Mouse (Mus musculus): ENCODE data around the gene Ccdc183. TPM values are rescaled to one million over a fixed set of nuclear protein-coding genes. Genes with fewer than 3 reads are reported as not detected.

Ccdc183 gene
- 0.13 TPM in 1 of 2 replicates, not detected in the other for polyA plus RNA-seq (2016; fragmentation: Nextera tagmentation; extraction: Ambion mirVana)

DNA sequence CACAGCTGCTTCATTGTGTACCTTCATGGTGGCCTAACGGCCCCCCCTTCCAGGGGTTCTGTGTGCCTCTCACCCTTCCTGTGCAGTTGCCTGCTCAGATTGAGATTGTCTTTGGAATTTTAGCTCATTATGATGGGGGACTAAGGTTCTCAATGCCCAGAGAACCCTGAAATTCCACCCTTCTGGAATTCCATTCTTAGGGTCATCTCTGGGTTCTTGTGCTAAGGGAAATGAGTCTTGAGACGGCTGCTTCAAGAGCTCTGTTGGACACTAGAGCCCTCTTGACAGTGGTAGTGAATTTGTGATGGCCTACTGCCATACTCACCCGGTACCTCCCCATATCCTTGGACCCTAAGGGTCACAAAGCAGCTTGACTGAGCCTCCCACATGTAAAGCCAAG is at the start of gene Ccdc183:
Gene Ccdc183, minus strand, starts transcription at position 101 of the 400 bp plus-strand sequence.
- H3K4me1 ChIP-seq = peaks cover 21% of the 10 kb centered on the region
- no peak within 1 kb of the TSS for H3K27ac ChIP-seq
- no peak within 1 kb of the TSS for H3K4me3 ChIP-seq
- H3K36me3 ChIP-seq = no peaks in the 10 kb centered on the region
- H3K9me3 ChIP-seq (replicated peaks) = no peaks in the 10 kb centered on the region
- H3K27me3 ChIP-seq (ENCODE audit: low read depth, poor library complexity, severe bottlenecking) = peaks cover 65% of the 10 kb centered on the region
- WGBS = 76% methylated on average over 3 of the region's 3 CpGs
- DNase-seq (ENCODE audit: low spot score) = no peak

DNA sequence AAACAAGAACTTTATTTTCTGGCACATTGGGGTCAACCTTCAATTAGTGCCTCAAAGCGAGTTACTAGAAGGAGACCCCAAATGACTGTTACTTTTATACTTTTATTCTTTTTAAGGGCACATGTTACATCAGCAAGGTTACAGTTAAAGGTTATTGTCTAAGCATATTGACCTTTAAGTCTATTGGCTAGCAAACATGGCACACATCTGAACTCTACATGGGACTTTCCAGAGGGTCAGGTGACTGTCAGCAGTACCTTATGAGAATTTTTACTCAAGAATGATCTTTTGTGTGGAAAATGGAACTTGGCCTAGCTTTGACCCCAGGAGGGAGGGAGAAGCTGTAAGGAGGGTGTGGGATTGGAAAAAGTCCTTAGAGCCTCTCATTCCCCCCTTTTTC is 49.0 kb upstream of the Ccdc183 start:
- Histone ChIP-seq H3K27ac (no peak overlapping the region), H3K36me3 (no peaks in the 10 kb centered on the region), H3K4me1 (no peaks in the 10 kb centered on the region), H3K4me3 (no peak overlapping the region), H3K9me3 (replicated peaks) (no peaks in the 10 kb centered on the region), H3K27me3 (ENCODE audit: low read depth, poor library complexity, severe bottlenecking) (no peaks in the 10 kb centered on the region)
- 72% methylated on average over 1 of the region's 1 CpGs for WGBS
- DNase-seq (ENCODE audit: low spot score) = no peak

- Histone ChIP-seq H3K27ac (no peak overlapping the region), H3K36me3 (no peaks in the 10 kb centered on the region), H3K9me3 (replicated peaks) (no peaks in the 10 kb centered on the region), H3K27me3 (ENCODE audit: low read depth, poor library complexity, severe bottlenecking) (no peaks in the 10 kb centered on the region), H3K4me3 (no peak overlapping the region), H3K4me1 (no peaks in the 10 kb centered on the region)
- DNase-seq (ENCODE audit: low spot score) = no peak
- 72% methylated on average over 5 of the region's 5 CpGs for WGBS
Observed at GRCm38 (mm10) chr2:25664125-25664524, 46.6 kb upstream of the Ccdc183 start.

GRCm38 (mm10) chr2:25663511-25663910 is 46.0 kb upstream of the Ccdc183 start:
- no peaks in the 10 kb centered on the region for H3K27me3 ChIP-seq (ENCODE audit: low read depth, poor library complexity, severe bottlenecking)
- DNase-seq (ENCODE audit: low spot score) = peak; percentile 60
- H3K9me3 ChIP-seq (replicated peaks) = no peaks in the 10 kb centered on the region
- 69% methylated on average over 1 of the region's 1 CpGs for WGBS
- no peaks in the 10 kb centered on the region for H3K36me3 ChIP-seq
- H3K27ac ChIP-seq = no peak overlapping the region
- H3K4me3 ChIP-seq = no peak overlapping the region
- no peaks in the 10 kb centered on the region for H3K4me1 ChIP-seq

GRCm38 (mm10) chr2:25661245-25661970 is 43.9 kb upstream of the Ccdc183 start:
- Histone ChIP-seq H3K27ac (no peak overlapping the region), H3K27me3 (ENCODE audit: low read depth, poor library complexity, severe bottlenecking) (no peaks in the 10 kb centered on the region), H3K4me3 (no peak overlapping the region), H3K9me3 (replicated peaks) (no peaks in the 10 kb centered on the region), H3K4me1 (no peaks in the 10 kb centered on the region), H3K36me3 (no peaks in the 10 kb centered on the region)
- 84% methylated on average over 6 of the region's 6 CpGs for WGBS
- no peak for DNase-seq (ENCODE audit: low spot score)

DNA sequence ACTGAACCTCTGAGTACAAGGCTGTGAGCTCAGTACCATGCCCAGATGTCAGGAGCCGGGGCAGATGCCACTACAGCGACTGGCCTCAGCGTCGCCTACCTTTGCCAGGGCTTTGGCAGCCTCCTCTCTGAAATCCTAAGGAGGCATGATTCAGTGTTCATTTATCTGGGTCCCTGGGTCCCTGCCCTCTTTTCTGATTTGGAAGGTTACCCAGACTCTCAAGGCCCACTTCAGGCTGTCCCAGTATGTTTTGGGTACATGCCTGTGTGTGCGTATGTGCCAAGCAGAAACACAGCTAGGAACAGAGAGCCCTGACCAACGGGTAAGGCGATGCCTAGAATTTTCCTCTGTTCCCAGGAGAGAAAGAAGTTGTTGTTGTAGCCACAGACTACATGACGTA is 42.8 kb upstream of the Ccdc183 start:
- 91% methylated on average over 8 of the region's 8 CpGs for WGBS
- no peaks in the 10 kb centered on the region for H3K27me3 ChIP-seq (ENCODE audit: low read depth, poor library complexity, severe bottlenecking)
- H3K4me3 ChIP-seq = no peak overlapping the region
- DNase-seq (ENCODE audit: low spot score) = no peak
- no peaks in the 10 kb centered on the region for H3K9me3 ChIP-seq (replicated peaks)
- H3K27ac ChIP-seq = no peak overlapping the region
- H3K4me1 ChIP-seq = no peaks in the 10 kb centered on the region
- no peaks in the 10 kb centered on the region for H3K36me3 ChIP-seq

GRCm38 (mm10) chr2:25657652-25658051 is 40.2 kb upstream of the Ccdc183 start, which contains the start of gene Lcn5:
Gene Lcn5 (plus strand): TSS chr2:25657952.
- Histone ChIP-seq H3K27ac (no peak within 1 kb of the TSS), H3K9me3 (replicated peaks) (no peaks in the 10 kb centered on the region), H3K4me3 (no peak within 1 kb of the TSS), H3K27me3 (ENCODE audit: low read depth, poor library complexity, severe bottlenecking) (no peaks in the 10 kb centered on the region), H3K36me3 (no peaks in the 10 kb centered on the region), H3K4me1 (no peaks in the 10 kb centered on the region)
- no peak for DNase-seq (ENCODE audit: low spot score)

- WGBS = 89% methylated on average over 4 of the region's 4 CpGs
Observed at GRCm38 (mm10) chr2:25657246-25657645, 39.8 kb upstream of the Ccdc183 start.

DNA sequence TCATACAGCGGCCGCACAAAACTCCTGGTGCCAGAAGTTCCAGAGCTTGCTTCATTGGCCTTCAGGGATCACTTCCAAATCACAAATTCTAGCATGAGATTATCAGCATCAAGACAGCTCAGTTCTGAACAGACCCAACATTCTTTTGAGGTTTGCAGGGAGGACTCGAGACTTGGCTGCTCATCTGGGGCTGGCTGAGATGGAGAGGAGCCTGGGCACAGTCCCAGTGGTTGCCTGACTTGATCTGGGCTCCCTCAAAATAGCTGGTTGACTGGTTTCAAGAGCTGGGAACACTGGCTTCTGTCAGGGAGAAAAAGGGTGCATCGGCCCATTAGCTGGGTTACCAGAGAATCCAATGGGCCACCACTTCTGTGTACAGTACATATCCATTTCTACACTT is 39.2 kb upstream of the Ccdc183 start:
- no peak overlapping the region for H3K27ac ChIP-seq
- no peak for DNase-seq (ENCODE audit: low spot score)
- H3K4me3 ChIP-seq = no peak overlapping the region
- H3K4me1 ChIP-seq = no peaks in the 10 kb centered on the region
- WGBS = 81% methylated on average over 4 of the region's 4 CpGs
- no peaks in the 10 kb centered on the region for H3K27me3 ChIP-seq (ENCODE audit: low read depth, poor library complexity, severe bottlenecking)
- H3K36me3 ChIP-seq = no peaks in the 10 kb centered on the region
- no peaks in the 10 kb centered on the region for H3K9me3 ChIP-seq (replicated peaks)

More at GRCm38 (mm10) chr2:25657246-25657645, 39.8 kb upstream of the Ccdc183 start:
- no peaks in the 10 kb centered on the region for H3K27me3 ChIP-seq (ENCODE audit: low read depth, poor library complexity, severe bottlenecking)
- no peak overlapping the region for H3K27ac ChIP-seq
- no peak overlapping the region for H3K4me3 ChIP-seq
- H3K4me1 ChIP-seq = no peaks in the 10 kb centered on the region
- no peaks in the 10 kb centered on the region for H3K9me3 ChIP-seq (replicated peaks)
- no peak for DNase-seq (ENCODE audit: low spot score)
- H3K36me3 ChIP-seq = no peaks in the 10 kb centered on the region

DNA sequence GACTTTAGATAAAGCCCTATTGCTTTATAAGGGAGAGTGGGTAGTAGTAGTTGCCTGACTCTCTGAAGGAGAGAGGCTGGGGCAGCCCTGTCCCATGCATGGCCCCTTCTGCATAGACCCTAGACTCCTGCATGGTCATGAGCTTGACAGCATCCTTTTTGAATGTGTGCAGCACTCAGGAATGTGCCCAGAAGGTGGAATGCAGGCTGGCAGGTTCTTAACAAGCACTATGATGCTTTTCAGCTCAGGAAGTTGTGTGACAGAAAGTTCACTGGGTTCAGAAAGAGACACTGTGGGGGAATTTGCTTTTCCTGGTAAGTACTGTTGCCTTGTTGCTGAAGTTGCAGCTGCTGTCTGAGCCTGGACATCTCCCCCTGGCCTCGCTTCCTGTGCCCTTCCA is 37.0 kb upstream of the Ccdc183 start:
- H3K27me3 ChIP-seq (ENCODE audit: low read depth, poor library complexity, severe bottlenecking) = no peaks in the 10 kb centered on the region
- H3K36me3 ChIP-seq = no peaks in the 10 kb centered on the region
- WGBS = 53% methylated on average over 1 of the region's 1 CpGs
- no peak overlapping the region for H3K27ac ChIP-seq
- DNase-seq (ENCODE audit: low spot score) = no peak
- no peaks in the 10 kb centered on the region for H3K4me1 ChIP-seq
- no peaks in the 10 kb centered on the region for H3K9me3 ChIP-seq (replicated peaks)
- H3K4me3 ChIP-seq = no peak overlapping the region

DNA sequence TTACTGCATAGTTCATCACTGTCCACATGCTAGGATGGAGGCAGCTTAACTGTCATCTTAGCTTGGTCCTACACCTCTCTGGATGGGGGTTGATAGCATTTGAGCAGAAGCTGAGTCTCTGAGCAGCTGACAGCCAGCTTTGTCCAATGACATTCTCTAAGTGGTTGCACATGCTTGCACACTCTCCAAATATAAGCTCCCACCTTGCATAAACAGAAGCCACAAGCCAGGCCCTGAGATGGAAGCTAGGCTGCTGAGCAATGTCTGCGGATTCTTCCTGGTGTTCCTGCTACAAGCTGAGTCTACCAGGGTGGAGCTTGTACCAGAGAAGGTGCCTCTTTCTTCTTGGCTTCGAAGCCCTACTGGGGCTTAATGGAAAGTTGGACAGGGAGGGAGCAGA is 35.4 kb upstream of the Ccdc183 start, which contains the start of gene Lcn8:
Gene Lcn8, plus strand, starts transcription at position 219 of the 400 bp plus-strand sequence.
- no peak for DNase-seq (ENCODE audit: low spot score)
- 80% methylated on average over 2 of the region's 2 CpGs for WGBS

GRCm38 (mm10) chr2:25639890-25640289 is 22.4 kb upstream of the Ccdc183 start:
- DNase-seq (ENCODE audit: low spot score) = peak; percentile 73
- Histone ChIP-seq H3K4me1 (no peaks in the 10 kb centered on the region), H3K36me3 (no peaks in the 10 kb centered on the region), H3K9me3 (replicated peaks) (no peaks in the 10 kb centered on the region), H3K27me3 (ENCODE audit: low read depth, poor library complexity, severe bottlenecking) (no peaks in the 10 kb centered on the region), H3K4me3 (no peak overlapping the region), H3K27ac (no peak overlapping the region)
- WGBS = 20% methylated on average over 6 of the region's 6 CpGs

More for the DNA sequence above, 35.4 kb upstream of the Ccdc183 start, which contains the start of gene Lcn8:
- H3K9me3 ChIP-seq (replicated peaks) = no peaks in the 10 kb centered on the region
- no peaks in the 10 kb centered on the region for H3K27me3 ChIP-seq (ENCODE audit: low read depth, poor library complexity, severe bottlenecking)
- H3K4me3 ChIP-seq = no peak within 1 kb of the TSS
- no peaks in the 10 kb centered on the region for H3K36me3 ChIP-seq
- H3K4me1 ChIP-seq = no peaks in the 10 kb centered on the region
- no peak within 1 kb of the TSS for H3K27ac ChIP-seq

DNA sequence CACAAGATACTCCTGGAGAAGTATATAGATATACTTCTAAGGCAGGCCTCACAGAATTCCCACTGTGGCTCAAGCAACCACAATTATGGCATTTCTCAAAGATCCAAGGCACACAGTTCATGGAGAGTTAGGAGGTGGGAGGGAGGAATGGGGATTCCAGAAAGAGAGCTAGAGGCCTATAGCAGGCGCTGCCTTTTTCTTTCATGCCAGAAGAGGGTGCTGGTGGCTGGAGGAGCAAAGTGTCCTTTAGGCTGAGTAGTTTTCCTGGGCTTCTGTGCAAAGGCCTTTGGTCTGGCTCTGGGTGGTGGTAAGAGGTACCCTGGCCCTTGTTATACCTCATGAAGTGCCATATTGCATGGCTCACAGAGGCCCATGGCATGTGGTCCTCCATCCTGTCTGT is 16.6 kb upstream of the Ccdc183 start:
- 45% methylated on average over 1 of the region's 1 CpGs for WGBS
- DNase-seq (ENCODE audit: low spot score) = no peak
- H3K4me1 ChIP-seq = no peaks in the 10 kb centered on the region
- H3K36me3 ChIP-seq = no peaks in the 10 kb centered on the region
- H3K27me3 ChIP-seq (ENCODE audit: low read depth, poor library complexity, severe bottlenecking) = no peaks in the 10 kb centered on the region
- no peak overlapping the region for H3K27ac ChIP-seq
- H3K9me3 ChIP-seq (replicated peaks) = no peaks in the 10 kb centered on the region
- H3K4me3 ChIP-seq = no peak overlapping the region
